ENCODE assay signal across 47 mouse cellular contexts in the genomic region with DNA sequence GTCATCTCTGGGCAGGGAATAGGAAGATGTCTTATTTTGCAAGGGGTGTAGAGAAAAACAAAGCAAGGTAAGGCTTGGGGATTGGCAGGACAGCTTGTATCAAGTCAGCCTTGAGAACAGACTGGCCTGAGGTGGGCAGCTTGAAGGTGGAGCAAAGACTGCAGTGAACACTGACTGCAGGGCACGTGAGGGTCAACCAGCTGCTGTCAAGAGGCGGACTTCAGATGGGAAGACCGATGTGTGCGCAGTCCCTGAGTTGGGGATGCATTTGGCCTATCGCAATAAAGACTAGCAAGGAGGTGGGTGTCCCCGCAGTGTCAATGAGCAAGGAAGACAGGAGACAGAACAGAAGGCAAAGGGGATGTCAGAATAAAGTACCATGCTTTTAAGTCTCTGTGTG. TPM values are rescaled to one million over a fixed set of nuclear protein-coding genes. Genes with fewer than 3 reads are reported as not detected.
"Had no signal": no experiment of that assay in that cellular context is flagged by ENCODE, and none has a peak within 500 bp of the region (broad histone marks: within the 10 kb centered on the region; RNA-seq: fewer than 3 reads in every experiment).

No protein-coding gene starts in this region.

- H3K9ac ChIP-seq: heart, embryonic 12.5 days; heart, embryonic 13.5 days; heart, embryonic 15.5 days; hindbrain, embryonic 12.5 days; hindbrain, embryonic 13.5 days; hindbrain, embryonic 14.5 days; hindbrain, embryonic 15.5 days; intestine, embryonic 15.5 days; kidney, embryonic 15.5 days had no signal

- H3K27me3 ChIP-seq: intestine, embryonic 15.5 days had no signal

- H3K36me3 ChIP-seq: heart, embryonic 10.5 days; heart, embryonic 12.5 days; heart, embryonic 13.5 days; heart, embryonic 15.5 days; hindbrain, embryonic 10.5 days; hindbrain, embryonic 12.5 days; hindbrain, embryonic 13.5 days; hindbrain, embryonic 15.5 days; intestine, embryonic 15.5 days; kidney, embryonic 15.5 days had no signal

- ATAC-seq: hindbrain, embryonic 16.5 days; hindbrain, postnatal 0 days; inflammation-experienced regulatory T-cells, adult 6 months; intestine, embryonic 15.5 days; intestine, embryonic 16.5 days; intestine, postnatal 0 days had no signal

- H3K9me3 ChIP-seq: heart, embryonic 10.5 days; heart, embryonic 12.5 days; heart, embryonic 13.5 days; heart, embryonic 15.5 days; hindbrain, embryonic 10.5 days; hindbrain, embryonic 12.5 days; hindbrain, embryonic 13.5 days; hindbrain, embryonic 15.5 days; intestine, embryonic 15.5 days; kidney, embryonic 15.5 days had no signal

- H3K27ac ChIP-seq: heart, embryonic 10.5 days; heart, embryonic 13.5 days; heart, embryonic 15.5 days; hindbrain, embryonic 10.5 days; hindbrain, embryonic 12.5 days; hindbrain, embryonic 13.5 days; hindbrain, embryonic 14.5 days; hindbrain, embryonic 15.5 days; hindbrain, postnatal 0 days; intestine, embryonic 15.5 days; kidney, embryonic 15.5 days; kidney, postnatal 0 days; layer of hippocampus, adult 2 months had no signal

- H3K4me2 ChIP-seq: heart, embryonic 11.5 days; heart, embryonic 12.5 days; heart, embryonic 13.5 days; heart, embryonic 15.5 days; hindbrain, embryonic 12.5 days; hindbrain, embryonic 13.5 days; hindbrain, embryonic 14.5 days; hindbrain, embryonic 15.5 days; intestine, embryonic 15.5 days; kidney, embryonic 15.5 days had no signal

- DNase-seq: heart, postnatal 10 days; heart, postnatal 14 days; heart, postnatal 4 days; kidney, adult 11 months; kidney, adult 18-20 months; kidney, adult 2 months; kidney, adult 8-10 months; kidney, adult 9 months; kidney, postnatal 10 days; kidney, postnatal 14 days; kidney, postnatal 25 days; kidney, postnatal 36 days; kidney, postnatal 4 days; layer of hippocampus, adult 9-11 months; layer of hippocampus, postnatal 36 days had no signal

- H3K4me3 ChIP-seq: heart, embryonic 10.5 days; heart, embryonic 12.5 days; heart, embryonic 13.5 days; heart, embryonic 15.5 days; hindbrain, embryonic 10.5 days; hindbrain, embryonic 12.5 days; hindbrain, embryonic 13.5 days; hindbrain, embryonic 15.5 days; intestine, embryonic 15.5 days; kidney, embryonic 15.5 days; layer of hippocampus, adult 2 months had no signal

RNA-seq across cellular contexts. Expression of a gene that starts 14.6 kb away (rescaled TPM):
- total RNA-seq: heart, postnatal 10 days; heart, postnatal 14 days; heart, postnatal 25 days; hematopoietic stem cell, adult 5-6 weeks; hindbrain, postnatal 0 days; layer of hippocampus, adult 8-10 months; layer of hippocampus, postnatal 10 days; layer of hippocampus, postnatal 14 days; layer of hippocampus, postnatal 25 days; layer of hippocampus, postnatal 36 days; left cerebral cortex, adult 18-20 months had no signal
- polyA plus RNA-seq: heart, embryonic 14.5 days; hindbrain, embryonic 10.5 days; hindbrain, embryonic 11.5 days; hindbrain, embryonic 12.5 days; hindbrain, embryonic 13.5 days; hindbrain, embryonic 14.5 days; hindbrain, embryonic 16.5 days; inflammation-experienced regulatory T-cells, adult 6 months; intestine, embryonic 14.5 days; kidney, embryonic 14.5 days; large intestine, adult 2 months had no signal

RNA-seq across cellular contexts. Expression of a gene that starts 32.9 kb away (rescaled TPM):
- total RNA-seq: heart, postnatal 14 days; heart, postnatal 25 days; hematopoietic stem cell, adult 5-6 weeks; hindbrain, postnatal 0 days; layer of hippocampus, adult 18-20 months; layer of hippocampus, adult 2 months; layer of hippocampus, adult 8-10 months; layer of hippocampus, postnatal 14 days; layer of hippocampus, postnatal 36 days; left cerebral cortex, adult 18-20 months had no signal
- polyA plus RNA-seq: heart, embryonic 14.5 days; hindbrain, embryonic 10.5 days; hindbrain, embryonic 11.5 days; hindbrain, embryonic 12.5 days; hindbrain, embryonic 13.5 days; hindbrain, embryonic 14.5 days; hindbrain, embryonic 16.5 days; hindbrain, postnatal 0 days; inflammation-experienced regulatory T-cells, adult 6 months had no signal

RNA-seq across cellular contexts. Expression of a gene that starts 56.7 kb away (rescaled TPM):
- total RNA-seq: heart, postnatal 14 days; heart, postnatal 25 days; hematopoietic stem cell, adult 5-6 weeks; hindbrain, postnatal 0 days; layer of hippocampus, adult 18-20 months; layer of hippocampus, adult 2 months; layer of hippocampus, adult 8-10 months; layer of hippocampus, postnatal 10 days; layer of hippocampus, postnatal 14 days; layer of hippocampus, postnatal 25 days; layer of hippocampus, postnatal 36 days; left cerebral cortex, adult 18-20 months had no signal
- polyA plus RNA-seq: hindbrain, embryonic 10.5 days; hindbrain, embryonic 11.5 days; hindbrain, embryonic 12.5 days; hindbrain, embryonic 13.5 days; hindbrain, embryonic 14.5 days; hindbrain, embryonic 16.5 days; hindbrain, postnatal 0 days; inflammation-experienced regulatory T-cells, adult 6 months had no signal
